Mouse (Mus musculus) embryonic facial prominence, embryonic 15.5 days (tissue): ENCODE measurements around the gene Gm49383. TPM values are rescaled to one million over a fixed set of nuclear protein-coding genes. Genes with fewer than 3 reads are reported as not detected.

Experiments used
- ATAC-seq: fragments of 200-750 bp; cut with Nextera tagmentation; 2 replicates; pipeline ENCODE4 v1.8.0; 2017; ENCODE audit warnings: low read depth, moderate TSS enrichment; ENCODE audit not compliant: insufficient number of reproducible peaks, low FRiP score, low TSS enrichment
- H3K27ac ChIP-seq: fragments of 300-500 bp; sonication (generic); replicated peaks from 2 replicates; pipeline ENCODE4 v1.5.1; 2015; ENCODE audit warnings: mild to moderate bottlenecking, inconsistent platforms
- H3K27me3 ChIP-seq: fragments of 300-500 bp; sonication (generic); 2 replicates; pipeline ENCODE4 v1.6.1; 2015; ENCODE audit warnings: inconsistent platforms
- H3K36me3 ChIP-seq: fragments of 300-500 bp; sonication (generic); 2 replicates; pipeline ENCODE4 v1.6.1; 2015; ENCODE audit warnings: mild to moderate bottlenecking, inconsistent platforms
- H3K4me1 ChIP-seq: fragments of 300-500 bp; sonication (generic); 2 replicates; pipeline ENCODE4 v1.6.1; 2015; ENCODE audit warnings: inconsistent platforms
- H3K4me2 ChIP-seq: fragments of 300-500 bp; sonication (generic); replicated peaks from 2 replicates; pipeline ENCODE4 v1.6.1; 2015; ENCODE audit warnings: mild to moderate bottlenecking, inconsistent platforms
- H3K4me3 ChIP-seq: fragments of 300-500 bp; sonication (generic); replicated peaks from 2 replicates; pipeline ENCODE4 v1.5.1; 2015; ENCODE audit warnings: mild to moderate bottlenecking, inconsistent platforms
- H3K9ac ChIP-seq: fragments of 300-500 bp; sonication (generic); 2 replicates; pipeline ENCODE4 v1.6.1; 2015; ENCODE audit warnings: inconsistent platforms
- H3K9me3 ChIP-seq: fragments of 300-500 bp; sonication (generic); replicated peaks from 2 replicates; pipeline ENCODE4 v1.6.1; 2016; ENCODE audit warnings: inconsistent platforms
- WGBS: fragments of 180-500 bp; shearing (Covaris S2); methylation state at CpG from one replicate; pipeline ENCODE4 v1.1.7; 2015; 5-methylcytosine and 5-hydroxymethylcytosine counted together
- polyA plus RNA-seq: library from polyadenylated mRNA; unstranded; fragments of >200 nt; fragmentation: Nextera tagmentation; extraction: Ambion mirVana; gene quantifications from 2 replicates; pipeline ENCODE4 v1.2.1, GENCODE M21; 2015

Gene Gm49383
- polyA plus RNA-seq, 1 experiment from 2014 or later, result 24.5 TPM

DNA sequence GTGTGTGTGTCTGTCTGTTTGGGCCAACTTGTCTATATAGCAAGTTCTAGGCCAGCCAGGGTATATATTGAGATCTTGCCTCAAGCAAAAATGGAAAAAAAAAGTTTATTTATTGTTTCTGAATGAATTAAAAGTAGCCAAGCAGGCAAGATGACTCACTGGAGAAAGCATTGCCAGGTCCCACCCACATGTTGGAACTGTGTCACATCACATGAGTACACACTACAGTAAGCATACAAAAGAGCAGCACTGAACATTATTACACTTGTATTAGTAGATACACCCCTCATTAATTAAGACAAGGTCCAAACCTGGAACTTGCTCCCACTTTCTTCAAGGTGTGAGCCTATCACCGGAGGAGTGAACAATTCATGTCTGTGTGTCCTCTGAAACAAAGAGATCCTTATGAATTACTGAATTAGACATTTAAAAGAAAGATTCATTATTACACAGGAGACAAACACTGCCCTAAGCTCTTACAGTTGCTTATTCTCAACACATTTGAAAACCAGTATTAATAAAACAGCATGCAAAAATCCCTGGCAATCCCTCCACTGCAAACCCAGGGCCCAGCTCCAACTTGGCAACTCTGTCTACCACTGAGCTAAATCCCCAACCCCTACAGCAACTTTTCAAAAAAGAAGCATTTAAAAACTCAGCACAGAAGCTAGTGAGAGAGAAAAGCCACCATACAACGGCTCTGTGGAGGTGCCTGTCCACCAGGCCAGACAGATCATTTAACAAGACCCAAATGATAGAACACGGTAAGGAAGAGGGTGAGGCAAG is 18.3 kb upstream of the Gm49383 start:
- H3K27me3 ChIP-seq, result no peaks in the 10 kb centered on the region
- peak overlapping the region; percentile 49; the same call in 1 of the 2 replicates for H3K27ac ChIP-seq
- no peaks in the 10 kb centered on the region for H3K9me3 ChIP-seq
- peaks cover 45% of the 10 kb centered on the region for H3K36me3 ChIP-seq
- ATAC-seq, result no peak
- H3K4me2 ChIP-seq, result no peak overlapping the region
- no peak overlapping the region for H3K9ac ChIP-seq
- no peak overlapping the region for H3K4me3 ChIP-seq
- H3K4me1 ChIP-seq, result no peaks in the 10 kb centered on the region
- WGBS, result 84% methylated on average over 3 of the region's 3 CpGs

DNA sequence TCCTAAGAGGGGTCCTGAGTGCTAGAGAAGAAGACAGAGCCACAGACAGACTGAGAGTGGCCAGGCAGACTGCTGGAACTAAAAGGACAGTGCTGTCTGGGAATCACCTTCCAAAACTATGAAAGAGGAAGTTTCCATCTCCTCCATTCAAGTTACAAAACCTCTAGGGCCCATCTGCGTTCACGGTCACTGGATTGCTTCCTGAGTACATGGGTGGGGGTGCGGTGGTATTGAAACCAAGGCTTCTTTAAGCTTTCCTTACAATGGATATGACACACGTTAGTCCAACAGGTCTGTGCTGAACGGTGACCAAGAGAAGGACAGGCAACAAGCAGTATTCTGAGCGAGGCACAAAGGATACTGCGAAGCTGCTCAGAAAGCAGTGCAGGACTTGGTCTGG is 17.5 kb upstream of the Gm49383 start:
- WGBS, result 92% methylated on average over 7 of the region's 7 CpGs
- peaks cover 39% of the 10 kb centered on the region for H3K36me3 ChIP-seq

DNA sequence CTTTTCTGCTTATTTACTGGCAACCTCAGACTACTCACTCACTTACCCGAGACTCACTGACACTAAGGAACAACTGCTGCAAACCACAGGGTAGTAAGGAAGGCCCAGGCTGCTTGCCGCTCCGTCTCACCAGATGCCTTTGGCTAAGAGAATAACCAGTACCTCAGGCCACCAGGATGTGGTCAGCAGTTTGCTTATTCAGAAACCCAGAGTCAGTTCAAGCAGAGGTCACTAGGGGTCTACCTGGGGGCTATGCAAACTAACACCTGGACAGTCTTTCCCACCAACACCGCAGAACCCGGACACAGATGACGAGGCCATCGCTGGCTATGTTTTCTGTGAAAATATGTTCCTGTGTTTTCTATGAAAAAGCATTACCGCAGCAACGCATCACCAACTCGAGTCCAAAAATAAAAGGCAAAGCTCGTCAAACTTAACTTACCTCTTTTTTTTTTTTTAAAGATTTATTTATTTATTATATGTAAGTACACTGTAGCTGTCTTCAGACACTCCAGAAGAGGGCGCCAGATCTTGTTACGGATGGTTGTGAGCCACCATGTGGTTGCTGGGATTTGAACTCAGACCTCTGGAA is 16.4 kb upstream of the Gm49383 start:
- no peak overlapping the region for H3K27ac ChIP-seq
- ATAC-seq, result no peak
- H3K9ac ChIP-seq, result no peak overlapping the region
- H3K9me3 ChIP-seq, result no peaks in the 10 kb centered on the region
- H3K36me3 ChIP-seq, result peaks cover 40% of the 10 kb centered on the region
- H3K4me1 ChIP-seq, result no peaks in the 10 kb centered on the region
- H3K4me2 ChIP-seq, result no peak overlapping the region
- 93% methylated on average over 13 of the region's 13 CpGs for WGBS
- H3K27me3 ChIP-seq, result no peaks in the 10 kb centered on the region
- H3K4me3 ChIP-seq, result no peak overlapping the region

More for the DNA sequence above, 17.5 kb upstream of the Gm49383 start:
- Histone ChIP-seq H3K4me2 (no peak overlapping the region), H3K9ac (no peak overlapping the region), H3K27ac (no peak overlapping the region), H3K4me1 (no peaks in the 10 kb centered on the region), H3K9me3 (no peaks in the 10 kb centered on the region), H3K27me3 (no peaks in the 10 kb centered on the region), H3K4me3 (no peak overlapping the region)
- ATAC-seq, result no peak

DNA sequence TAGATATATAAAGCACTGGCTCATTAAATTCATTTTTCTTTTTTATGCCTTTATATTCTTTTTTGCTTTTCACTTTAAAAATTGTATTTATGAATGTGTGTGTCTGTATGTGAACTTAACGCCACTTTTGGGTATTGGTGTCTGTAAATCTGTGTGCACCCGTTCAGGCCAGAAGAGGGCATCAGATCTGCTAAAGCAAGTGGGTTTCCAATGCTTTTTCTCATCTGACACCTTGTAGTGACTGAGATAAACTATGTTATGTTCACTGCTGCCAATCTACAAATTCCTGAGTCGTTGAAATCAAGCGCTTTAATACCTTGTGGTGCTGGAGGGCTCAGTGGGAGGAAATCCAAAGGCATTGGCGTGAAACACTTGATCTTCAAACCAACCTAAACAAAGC is 14.2 kb upstream of the Gm49383 start:
- Histone ChIP-seq H3K9ac (no peak overlapping the region), H3K36me3 (peaks cover 47% of the 10 kb centered on the region), H3K27me3 (no peaks in the 10 kb centered on the region), H3K4me1 (no peaks in the 10 kb centered on the region), H3K9me3 (no peaks in the 10 kb centered on the region), H3K27ac (no peak overlapping the region), H3K4me3 (no peak overlapping the region), H3K4me2 (no peak overlapping the region)
- WGBS, result 79% methylated on average over 5 of the region's 5 CpGs
- ATAC-seq, result no peak

DNA sequence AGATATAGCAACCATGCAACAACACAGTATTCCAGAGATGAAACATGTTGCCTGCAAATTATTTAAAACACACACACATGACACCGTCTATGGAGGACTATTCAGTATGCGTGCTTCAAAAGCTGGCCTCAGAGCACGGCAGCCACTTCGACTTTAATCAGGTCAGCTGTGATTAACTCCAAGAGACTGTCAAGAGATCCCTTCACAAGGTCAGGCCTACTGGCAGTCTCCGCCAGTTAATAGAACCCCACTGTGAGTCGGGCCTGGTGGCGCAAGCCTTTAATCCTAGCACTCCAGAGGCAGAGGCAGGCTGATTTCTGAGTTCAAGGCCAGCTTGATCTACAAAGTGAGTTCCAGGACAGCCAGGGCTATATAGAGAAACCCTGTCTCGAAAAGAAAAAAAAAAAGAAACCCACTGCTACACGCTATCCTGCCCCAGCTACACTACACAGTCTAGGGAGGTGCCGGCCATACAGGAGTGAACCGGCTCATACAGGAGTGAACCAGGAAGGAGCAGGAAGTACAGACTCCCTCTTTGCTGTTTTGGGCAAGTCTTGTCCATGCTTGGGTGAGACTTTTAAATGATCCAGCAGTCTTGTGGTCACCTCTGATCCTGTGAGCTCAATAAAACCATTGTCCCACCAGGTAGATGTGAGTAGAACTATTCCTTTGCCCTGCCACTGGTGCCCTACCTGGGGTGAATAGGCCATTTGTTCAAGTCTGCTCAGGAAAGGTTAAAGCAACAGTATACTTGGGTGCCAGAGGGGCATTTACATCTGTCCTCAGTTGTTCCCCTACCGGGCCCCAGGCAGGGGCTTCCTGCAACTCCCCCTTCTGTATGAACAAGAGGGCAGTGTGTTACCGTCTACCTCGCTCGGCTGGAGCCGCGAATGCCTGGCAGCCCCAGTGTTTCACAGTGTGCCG is 13.4 kb upstream of the Gm49383 start:
- peak; percentile 82; the same call in 1 of the 2 replicates for ATAC-seq
- Histone ChIP-seq H3K36me3 (peaks cover 51% of the 10 kb centered on the region), H3K4me1 (no peaks in the 10 kb centered on the region), H3K4me2 (no peak overlapping the region), H3K27me3 (no peaks in the 10 kb centered on the region), H3K27ac (no peak overlapping the region), H3K9me3 (no peaks in the 10 kb centered on the region), H3K4me3 (no peak overlapping the region), H3K9ac (no peak overlapping the region)
- WGBS, result 79% methylated on average over 18 of the region's 18 CpGs

DNA sequence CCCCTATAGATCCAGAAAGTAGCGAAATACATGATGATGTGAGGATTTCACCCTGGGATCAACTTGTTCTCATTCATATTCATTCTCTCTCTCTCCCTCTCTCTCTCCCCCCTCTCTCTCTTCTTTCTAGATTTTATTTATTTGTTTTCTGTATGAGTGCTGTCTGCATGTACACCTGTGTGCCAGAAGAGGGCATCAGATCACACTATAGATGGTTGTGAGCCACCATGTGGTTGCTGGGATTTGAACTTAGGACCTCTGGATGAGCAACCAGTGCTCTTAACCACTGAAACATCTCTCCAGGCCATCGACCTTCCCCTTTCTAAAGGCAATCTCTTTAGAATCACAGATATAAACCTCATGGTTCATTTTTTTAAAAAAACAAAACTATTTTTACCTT is 11.6 kb upstream of the Gm49383 start:
- 93% methylated on average over 2 of the region's 2 CpGs for WGBS
- Histone ChIP-seq H3K27me3 (no peaks in the 10 kb centered on the region), H3K9me3 (no peaks in the 10 kb centered on the region), H3K4me1 (no peaks in the 10 kb centered on the region), H3K36me3 (peaks cover 42% of the 10 kb centered on the region), H3K9ac (no peak overlapping the region), H3K4me3 (no peak overlapping the region), H3K4me2 (no peak overlapping the region), H3K27ac (no peak overlapping the region)
- no peak for ATAC-seq

GRCm38 (mm10) chr12:69207926-69208325 is 11.0 kb upstream of the Gm49383 start:
- no peaks in the 10 kb centered on the region for H3K9me3 ChIP-seq
- no peak for ATAC-seq
- no peaks in the 10 kb centered on the region for H3K27me3 ChIP-seq
- no peaks in the 10 kb centered on the region for H3K4me1 ChIP-seq
- peaks cover 40% of the 10 kb centered on the region for H3K36me3 ChIP-seq
- no peak overlapping the region for H3K27ac ChIP-seq
- H3K4me2 ChIP-seq, result no peak overlapping the region
- WGBS, result 92% methylated on average over 7 of the region's 7 CpGs
- H3K4me3 ChIP-seq, result no peak overlapping the region
- no peak overlapping the region for H3K9ac ChIP-seq

DNA sequence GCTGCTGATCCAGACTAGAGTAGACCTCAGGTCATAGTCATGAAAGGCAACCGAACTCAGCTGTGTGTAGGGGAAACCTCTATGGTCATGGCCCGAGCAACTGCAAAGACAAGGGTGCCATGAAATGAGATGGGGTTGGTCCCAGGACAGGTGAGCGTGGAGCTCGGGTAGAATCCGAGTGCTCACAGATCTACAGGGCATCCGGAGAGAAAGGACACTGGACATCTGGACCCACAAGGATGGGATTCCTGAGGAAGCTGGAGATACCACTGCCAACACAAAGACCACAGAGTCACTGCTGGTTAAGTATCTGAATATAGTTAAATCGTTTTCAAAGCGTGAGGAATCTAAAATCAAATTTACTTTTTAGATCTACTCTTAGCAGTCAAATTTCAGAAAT is 10.5 kb upstream of the Gm49383 start:
- H3K9ac ChIP-seq, result no peak overlapping the region
- no peak overlapping the region for H3K4me3 ChIP-seq
- H3K27ac ChIP-seq, result no peak overlapping the region
- H3K4me1 ChIP-seq, result no peaks in the 10 kb centered on the region
- no peak for ATAC-seq
- H3K9me3 ChIP-seq, result no peaks in the 10 kb centered on the region
- H3K4me2 ChIP-seq, result no peak overlapping the region
- H3K36me3 ChIP-seq, result peaks cover 41% of the 10 kb centered on the region
- 92% methylated on average over 8 of the region's 8 CpGs for WGBS
- H3K27me3 ChIP-seq, result no peaks in the 10 kb centered on the region

- H3K36me3 ChIP-seq, result peaks cover 46% of the 10 kb centered on the region
- 83% methylated on average over 16 of the region's 16 CpGs for WGBS
- no peak for ATAC-seq
Observed at GRCm38 (mm10) chr12:69204052-69204833, 7.3 kb upstream of the Gm49383 start, which contains the start of gene Gm49384. Gm49384 (minus strand) TSS chr12:69204267.

DNA sequence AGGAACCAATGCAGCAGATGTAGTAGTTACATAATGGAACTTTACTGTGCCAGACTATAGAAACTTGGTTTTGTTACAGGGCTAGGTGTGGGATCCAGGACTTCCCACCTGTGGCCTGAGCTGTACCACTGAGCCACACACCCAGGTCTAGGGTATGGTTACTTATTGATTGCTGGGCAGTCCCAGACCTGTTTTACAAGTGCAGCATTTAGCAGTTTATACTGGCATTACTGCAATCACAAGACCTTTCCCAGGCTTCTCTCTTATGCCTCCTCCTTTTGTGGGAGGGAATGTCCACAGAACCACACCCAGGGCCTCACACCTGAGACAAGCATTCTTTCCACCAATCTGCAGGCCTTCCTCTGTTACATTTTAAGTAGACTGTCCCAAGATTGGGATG is 2.1 kb upstream of the Gm49383 start:
- 0 out of 2 replicates have a peak overlapping the region, but pooled peaks have one; percentile 74 for H3K4me3 ChIP-seq
- H3K4me2 ChIP-seq, result no peak overlapping the region
- ATAC-seq, result no peak
- no peak overlapping the region for H3K27ac ChIP-seq
- H3K4me1 ChIP-seq, result peaks cover 25% of the 10 kb centered on the region
- H3K9ac ChIP-seq, result no peak overlapping the region
- peaks cover 27% of the 10 kb centered on the region; the same call in 1 of the 2 replicates for H3K36me3 ChIP-seq
- no peaks in the 10 kb centered on the region for H3K27me3 ChIP-seq
- no peaks in the 10 kb centered on the region for H3K9me3 ChIP-seq

More at GRCm38 (mm10) chr12:69204052-69204833, 7.3 kb upstream of the Gm49383 start, which contains the start of gene Gm49384:
- Histone ChIP-seq H3K4me2 (no peak within 1 kb of the TSS), H3K9me3 (no peaks in the 10 kb centered on the region), H3K9ac (no peak within 1 kb of the TSS), H3K4me3 (no peak within 1 kb of the TSS), H3K4me1 (peaks cover 1% of the 10 kb centered on the region; the same call in 1 of the 2 replicates), H3K27ac (no peak within 1 kb of the TSS), H3K27me3 (no peaks in the 10 kb centered on the region)
